Mouse (Mus musculus): ENCODE results near the gene Rps8.

GRCm38 (mm10) chr4:117107813-117108523 is 48.1 kb downstream of the Rps8 start:
- TF ChIP-seq CTCF (IDR thresholded peaks at IDR 0.05; ENCODE audit: insufficient read depth, low read length) (no peak), POLR2A (IDR thresholded peaks at IDR 0.05; ENCODE audit: borderline replicate concordance, extremely low read depth, low read depth, low read length) (no peak)
